Mouse (Mus musculus) macrophage (primary cell): Measurements from ENCODE around the gene Lrrc32. TPM values are rescaled to one million over a fixed set of nuclear protein-coding genes. Genes with fewer than 3 reads are reported as not detected.

Experiments used
- H3K27ac ChIP-seq: fragments of 350-480 bp; formaldehyde crosslinking; 2 replicates; pipeline ENCODE4 v1.9.0; 2021
- H3K36me3 ChIP-seq: fragments of 350-480 bp; formaldehyde crosslinking; 2 replicates; pipeline ENCODE4 v1.9.0; 2021; ENCODE audit errors: inconsistent target
- H3K4me3 ChIP-seq: fragments of 350-480 bp; formaldehyde crosslinking; 2 replicates; pipeline ENCODE4 v1.9.0; 2021; ENCODE audit errors: inconsistent target
- H3K79me2 ChIP-seq: fragments of 350-480 bp; formaldehyde crosslinking; 2 replicates; pipeline ENCODE4 v1.9.0; 2021; ENCODE audit errors: inconsistent target
- WGBS: methylation state at CpG from one replicate; pipeline ENCODE4 v1.1.7; 2026; ENCODE audit warnings: inconsistent platforms; ENCODE audit not compliant: missing documents; 5-methylcytosine and 5-hydroxymethylcytosine counted together
- polyA plus RNA-seq: library from polyadenylated mRNA; stranded (reverse); fragments of 250-400 nt; gene quantifications from 3 replicates; pipeline ENCODE4 v1.2.4, GENCODE M21; 2018; ENCODE audit warnings: inconsistent platforms

Gene Lrrc32
- polyA plus RNA-seq, 1 experiment from 2014 or later = 0.19 TPM

- Histone ChIP-seq H3K27ac (no peak overlapping the region), H3K79me2 (no peaks in the 10 kb centered on the region), H3K36me3 (no peaks in the 10 kb centered on the region), H3K4me3 (no peak overlapping the region)
- 95% methylated on average over 7 of the region's 8 CpGs for WGBS
These were observed 7.2 kb upstream of the Lrrc32 start for GRCm38 (mm10) chr7:98481861-98482260.

- 94% methylated on average over 12 of the region's 12 CpGs for WGBS
- H3K79me2 ChIP-seq = no peaks in the 10 kb centered on the region
- no peak overlapping the region for H3K27ac ChIP-seq
- H3K4me3 ChIP-seq = no peak overlapping the region
- no peaks in the 10 kb centered on the region for H3K36me3 ChIP-seq
These were observed 6.4 kb upstream of the Lrrc32 start for GRCm38 (mm10) chr7:98482551-98483267.

- no peak overlapping the region for H3K4me3 ChIP-seq
- no peaks in the 10 kb centered on the region for H3K36me3 ChIP-seq
- WGBS = 84% methylated on average over 8 of the region's 8 CpGs
- H3K27ac ChIP-seq = no peak overlapping the region
- no peaks in the 10 kb centered on the region for H3K79me2 ChIP-seq
These were observed 5.8 kb upstream of the Lrrc32 start for GRCm38 (mm10) chr7:98483268-98483607.

- WGBS = 96% methylated on average over 3 of the region's 3 CpGs
- H3K4me3 ChIP-seq = no peak overlapping the region
- no peaks in the 10 kb centered on the region for H3K36me3 ChIP-seq
- H3K27ac ChIP-seq = no peak overlapping the region
- H3K79me2 ChIP-seq = no peaks in the 10 kb centered on the region
These were observed 4.2 kb upstream of the Lrrc32 start for GRCm38 (mm10) chr7:98484878-98485277.

- Histone ChIP-seq H3K27ac (no peak overlapping the region), H3K4me3 (no peak overlapping the region), H3K79me2 (no peaks in the 10 kb centered on the region), H3K36me3 (no peaks in the 10 kb centered on the region)
- 73% methylated on average over 4 of the region's 4 CpGs for WGBS
These were observed 3.6 kb upstream of the Lrrc32 start for GRCm38 (mm10) chr7:98485508-98485907.

- H3K79me2 ChIP-seq = no peaks in the 10 kb centered on the region
- no peak overlapping the region for H3K4me3 ChIP-seq
- 83% methylated on average over 7 of the region's 7 CpGs for WGBS
- no peaks in the 10 kb centered on the region for H3K36me3 ChIP-seq
- no peak overlapping the region for H3K27ac ChIP-seq
These were observed 2.6 kb upstream of the Lrrc32 start for GRCm38 (mm10) chr7:98486471-98486917.

GRCm38 (mm10) chr7:98487202-98487980, 1.7 kb upstream of the Lrrc32 start:
- WGBS = 96% methylated on average over 11 of the region's 11 CpGs

GRCm38 (mm10) chr7:98488398-98489130, 519 bp upstream of the Lrrc32 start:
- Histone ChIP-seq H3K36me3 (no peaks in the 10 kb centered on the region), H3K27ac (no peak overlapping the region), H3K4me3 (no peak overlapping the region), H3K79me2 (no peaks in the 10 kb centered on the region)
- WGBS = 76% methylated on average over 13 of the region's 13 CpGs

More at GRCm38 (mm10) chr7:98487202-98487980, 1.7 kb upstream of the Lrrc32 start:
- H3K36me3 ChIP-seq = no peaks in the 10 kb centered on the region
- H3K4me3 ChIP-seq = no peak overlapping the region
- no peak overlapping the region for H3K27ac ChIP-seq
- H3K79me2 ChIP-seq = no peaks in the 10 kb centered on the region

GRCm38 (mm10) chr7:98489623-98490084, 571 bp downstream of the Lrrc32 start:
- Histone ChIP-seq H3K27ac (no peak overlapping the region), H3K4me3 (no peak overlapping the region), H3K79me2 (no peaks in the 10 kb centered on the region), H3K36me3 (no peaks in the 10 kb centered on the region)
- WGBS = under 1% methylated on average over 46 of the region's 50 CpGs

GRCm38 (mm10) chr7:98490328-98490727, 1.2 kb downstream of the Lrrc32 start:
- WGBS = 75% methylated on average over 4 of the region's 4 CpGs
- no peak overlapping the region for H3K4me3 ChIP-seq
- H3K79me2 ChIP-seq = no peaks in the 10 kb centered on the region
- H3K27ac ChIP-seq = no peak overlapping the region
- H3K36me3 ChIP-seq = no peaks in the 10 kb centered on the region

- Histone ChIP-seq H3K79me2 (no peaks in the 10 kb centered on the region), H3K27ac (no peak overlapping the region), H3K36me3 (no peaks in the 10 kb centered on the region), H3K4me3 (no peak overlapping the region)
- WGBS = 96% methylated on average over 6 of the region's 6 CpGs
These were observed 1.8 kb downstream of the Lrrc32 start for GRCm38 (mm10) chr7:98490911-98491310.

- Histone ChIP-seq H3K79me2 (no peaks in the 10 kb centered on the region), H3K27ac (no peak overlapping the region), H3K36me3 (no peaks in the 10 kb centered on the region), H3K4me3 (no peak overlapping the region)
- WGBS = 77% methylated on average over 9 of the region's 9 CpGs
These were observed 2.5 kb downstream of the Lrrc32 start for GRCm38 (mm10) chr7:98491451-98492200.

- Histone ChIP-seq H3K79me2 (no peaks in the 10 kb centered on the region), H3K36me3 (no peaks in the 10 kb centered on the region), H3K27ac (no peak overlapping the region), H3K4me3 (no peak overlapping the region)
- WGBS = 95% methylated on average over 5 of the region's 5 CpGs
These were observed 3.2 kb downstream of the Lrrc32 start for GRCm38 (mm10) chr7:98492331-98492730.

GRCm38 (mm10) chr7:98493307-98493706, 4.2 kb downstream of the Lrrc32 start:
- WGBS = 46% methylated on average over 2 of the region's 2 CpGs
- H3K79me2 ChIP-seq = no peaks in the 10 kb centered on the region
- no peaks in the 10 kb centered on the region for H3K36me3 ChIP-seq
- H3K4me3 ChIP-seq = no peak overlapping the region
- no peak overlapping the region for H3K27ac ChIP-seq
